Mouse (Mus musculus) megakaryocyte, adult 5-6 weeks (primary cell): ENCODE measurements at regions not wholly inside any gene's neighbourhood (a gene's known extent, or its start where the extent isn't known, plus 50 kb on each side); places are given as distances from the start of the nearest gene placed in this dataset.

ENCODE experiments used
- ATAC-seq: 2 replicates; pipeline ENCODE4 v1.8.0; 2016; ENCODE audit warnings: mild to moderate bottlenecking, inconsistent platforms; ENCODE audit not compliant: poor library complexity, severe bottlenecking

GRCm38 (mm10) chr12:25269878-25270277 lies 172.9 kb upstream of the Id2 start:
- no peak for ATAC-seq

DNA sequence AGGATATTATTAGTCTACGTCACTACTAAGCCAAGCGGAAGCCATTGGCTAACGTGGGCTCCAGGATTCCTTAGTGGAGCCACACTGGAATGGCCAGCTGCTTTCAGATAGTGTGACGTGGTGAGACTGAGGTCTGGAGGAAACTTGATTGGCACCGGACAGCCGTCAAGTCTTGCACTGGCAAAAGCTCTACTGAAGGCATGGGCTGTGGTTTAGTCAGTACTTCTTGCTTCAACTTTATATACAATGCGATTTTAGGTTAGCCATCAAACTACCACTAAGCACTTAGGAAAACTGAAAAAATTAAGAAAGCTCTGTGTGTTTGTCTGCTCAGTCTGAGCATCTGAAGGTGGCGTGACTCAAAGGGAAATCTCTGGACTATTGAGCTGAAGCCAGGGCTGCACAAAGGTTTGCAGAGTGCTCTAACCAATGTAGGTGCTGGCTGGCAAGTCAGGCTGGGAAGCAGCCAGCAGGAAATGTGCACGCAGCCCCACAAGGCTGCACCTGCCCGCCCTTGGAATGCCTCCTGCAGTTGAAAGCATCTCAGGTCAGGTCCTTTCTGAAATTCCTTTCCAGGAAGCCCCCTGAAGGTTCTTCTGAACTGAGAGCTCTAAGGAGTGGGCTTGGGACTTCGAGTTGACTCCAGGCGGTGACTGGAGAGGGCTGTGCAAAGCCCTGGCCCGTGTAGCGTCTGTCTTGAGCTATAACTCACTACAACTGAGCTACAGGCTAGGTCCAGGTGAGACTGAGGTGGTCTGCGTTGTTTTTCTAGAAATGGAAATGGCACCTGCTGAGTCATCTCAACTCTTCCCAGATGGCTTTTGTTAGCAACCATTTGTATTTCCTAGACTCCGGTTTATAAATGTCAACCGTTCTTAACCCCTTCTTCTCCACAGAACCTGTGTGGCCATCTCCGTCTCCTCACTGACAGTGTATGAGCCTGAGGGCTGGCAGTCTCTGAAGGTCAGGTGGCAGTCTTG lies 172.2 kb upstream of the Id2 start:
- ATAC-seq, result no peak

DNA sequence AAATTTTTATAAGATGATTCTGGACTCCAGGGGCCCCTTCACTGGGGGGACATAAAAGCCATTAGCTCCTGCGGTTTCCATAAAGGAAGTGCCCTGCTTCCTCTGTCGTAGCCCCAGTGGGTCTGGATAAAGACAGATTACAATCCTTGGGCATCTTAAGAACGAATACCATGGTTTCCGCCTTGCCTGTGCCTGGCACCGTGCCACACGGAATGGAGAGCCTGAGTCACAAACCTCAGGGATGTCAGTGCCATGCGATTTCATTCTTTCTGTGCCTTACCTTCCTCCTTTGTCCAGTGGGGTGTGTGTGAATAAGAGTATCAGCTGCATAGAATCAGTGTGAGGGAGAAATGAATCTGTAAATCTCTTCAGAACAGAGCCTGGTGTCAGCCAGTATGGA lies 171.4 kb upstream of the Id2 start:
- 0 out of 2 replicates have a peak, but pooled peaks have one; percentile 10 for ATAC-seq

DNA sequence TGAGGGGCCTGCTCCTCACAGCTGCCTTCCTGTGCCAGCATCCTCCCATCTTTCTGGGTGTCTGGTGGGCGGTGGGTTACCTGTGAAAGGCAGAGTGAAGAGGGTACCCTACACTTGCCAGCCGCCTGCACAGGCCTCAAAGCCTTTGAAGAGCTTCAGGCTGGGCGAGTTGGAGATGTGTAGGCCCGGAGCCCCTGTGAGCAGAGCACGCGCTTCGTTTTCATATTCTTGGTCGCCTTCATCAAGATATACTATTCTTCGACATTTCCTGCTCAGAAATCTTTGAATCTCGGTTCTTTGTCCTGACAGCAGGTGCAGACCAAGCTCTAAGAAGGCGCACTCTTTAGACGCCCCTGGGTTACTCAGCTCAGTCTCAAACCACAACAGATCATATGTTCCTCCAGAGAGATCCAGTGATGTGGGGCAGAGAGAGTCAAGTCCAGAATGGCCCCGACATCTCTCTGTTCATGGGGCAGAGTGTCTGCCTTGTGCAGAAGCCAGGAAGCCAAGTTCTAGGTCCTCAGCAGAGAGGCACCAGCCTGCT lies 170.7 kb upstream of the Id2 start:
- 0 out of 2 replicates have a peak, but pooled peaks have one; percentile 1 for ATAC-seq

DNA sequence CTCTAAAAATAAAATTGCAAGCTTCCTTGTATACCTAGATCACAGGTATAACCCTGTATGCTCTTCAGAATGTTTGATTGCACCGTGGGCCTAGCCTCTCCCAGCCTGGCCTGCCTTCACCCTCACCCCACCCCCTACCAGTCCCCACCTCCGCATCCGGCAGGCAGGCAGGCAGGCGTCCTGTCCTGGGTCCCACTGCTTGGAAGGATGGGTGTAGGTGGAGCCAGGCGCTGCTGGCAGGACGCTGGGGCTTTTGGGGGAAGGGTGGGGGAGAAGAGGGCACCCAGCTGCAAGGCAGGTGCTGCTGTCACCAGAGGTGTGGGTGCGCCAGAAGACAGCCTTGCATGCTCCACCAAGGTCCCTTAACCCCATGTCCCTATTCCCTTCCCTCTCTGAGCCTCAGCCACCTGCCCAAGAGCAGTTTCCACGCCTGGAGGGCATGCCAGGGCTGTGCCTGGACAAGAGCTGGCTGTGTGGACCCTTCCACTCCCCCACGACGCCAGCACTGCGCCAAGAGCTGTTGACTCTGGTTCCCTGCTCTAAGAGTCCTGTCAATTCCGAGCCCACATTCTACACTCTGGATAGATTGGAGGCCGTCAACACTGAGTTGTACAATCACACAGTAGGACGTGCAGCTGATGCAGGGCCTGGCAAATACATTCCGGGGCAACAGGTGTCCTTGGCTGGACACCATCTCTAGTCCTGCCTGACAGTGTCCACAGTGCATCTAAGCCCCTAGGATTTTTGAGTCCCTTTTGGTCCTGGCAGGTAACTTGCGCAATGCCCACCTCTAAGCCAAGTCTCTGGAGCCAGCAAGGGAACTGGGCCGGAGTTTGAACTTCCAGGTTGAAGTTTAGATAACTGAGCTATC lies 170.0 kb upstream of the Id2 start:
- no peak for ATAC-seq

- no peak for ATAC-seq
Observed at GRCm38 (mm10) chr12:25265560-25266525, 168.9 kb upstream of the Id2 start.

- peak; percentile 65 for ATAC-seq
Observed at GRCm38 (mm10) chr12:25265066-25265465, 168.1 kb upstream of the Id2 start.

DNA sequence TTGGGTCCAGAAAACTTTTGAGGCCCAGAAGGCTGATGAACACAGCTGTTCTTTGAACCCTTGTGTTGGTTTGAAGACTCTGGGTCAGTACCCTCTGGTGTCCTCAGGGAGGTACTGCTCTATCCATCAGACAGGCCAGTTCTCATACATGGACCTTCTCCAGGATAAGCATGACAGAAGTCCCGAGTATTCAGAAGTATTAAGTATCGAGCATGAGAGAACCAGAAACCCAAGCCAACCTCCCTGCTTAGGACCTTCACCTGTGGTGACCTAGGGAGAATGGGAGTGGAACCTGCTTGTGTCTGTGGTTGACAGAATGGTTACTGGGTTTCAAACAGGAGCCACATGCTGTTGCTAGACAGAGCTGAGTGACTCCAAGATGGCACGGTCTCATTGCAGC lies 167.5 kb upstream of the Id2 start:
- no peak for ATAC-seq

DNA sequence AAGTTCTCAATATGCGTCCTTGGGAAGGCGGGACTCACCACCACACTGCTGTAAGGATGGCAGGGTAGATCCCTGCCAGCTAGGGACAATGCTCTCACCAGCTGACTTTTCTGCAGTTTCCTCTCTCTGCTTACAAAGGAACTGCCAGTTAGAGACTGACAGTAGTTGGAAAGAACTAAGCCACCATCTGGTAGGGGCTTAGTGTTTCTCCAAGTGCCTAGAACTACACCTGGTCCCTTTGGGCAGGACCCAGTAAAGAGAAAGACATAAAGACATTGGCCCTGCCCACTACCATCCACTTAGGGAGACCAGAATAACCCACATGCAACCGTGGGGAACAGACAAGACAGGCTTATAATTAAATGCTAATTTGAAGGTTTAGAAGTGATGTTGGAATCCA lies 165.5 kb upstream of the Id2 start:
- no peak for ATAC-seq

GRCm38 (mm10) chr12:25259123-25259522 lies 162.2 kb upstream of the Id2 start:
- no peak for ATAC-seq

DNA sequence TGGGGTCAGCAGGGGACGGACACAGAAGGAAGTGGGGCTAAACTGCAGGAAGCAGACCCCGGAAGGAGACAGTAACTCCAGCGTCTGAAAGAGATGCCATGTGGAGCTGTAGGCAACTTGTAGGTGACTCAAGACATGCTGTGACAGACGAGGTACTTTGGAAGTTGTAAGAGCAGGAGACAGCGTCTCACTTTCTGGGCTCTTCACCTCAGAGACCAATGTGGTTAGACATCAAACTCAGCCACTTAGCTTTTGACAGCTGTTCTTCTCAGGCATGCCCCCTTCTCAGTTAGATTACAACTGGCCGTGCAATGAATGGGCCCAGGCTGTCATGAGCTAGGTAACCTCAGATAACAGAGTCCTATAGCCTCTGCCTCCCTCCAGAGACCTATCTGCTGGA lies 159.3 kb upstream of the Id2 start:
- ATAC-seq, result no peak

DNA sequence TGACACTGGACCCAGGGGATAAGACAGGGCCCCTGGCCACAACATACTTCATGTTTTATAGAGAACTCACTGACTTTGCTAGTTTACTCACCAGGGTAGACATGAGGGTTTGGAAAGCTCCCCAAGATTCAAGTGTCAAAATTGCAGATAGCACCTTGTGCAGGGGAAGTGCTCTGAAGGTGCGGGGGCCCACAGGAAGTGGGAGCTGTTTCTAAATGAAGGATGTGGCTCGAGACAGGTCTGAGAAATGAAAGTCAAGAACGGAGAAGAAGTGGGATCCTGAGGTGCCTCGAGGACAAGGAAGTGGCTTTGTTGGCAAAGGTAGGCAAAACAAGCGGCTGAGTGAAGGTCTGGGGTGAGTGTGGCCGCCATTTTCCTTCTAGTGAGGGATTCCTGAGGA lies 157.8 kb upstream of the Id2 start:
- ATAC-seq, result peak; percentile 50

- ATAC-seq, result no peak
Observed at GRCm38 (mm10) chr12:25252776-25253510, 156.0 kb upstream of the Id2 start.

GRCm38 (mm10) chr12:25251411-25252171 lies 154.7 kb upstream of the Id2 start:
- ATAC-seq, result peak; percentile 65

DNA sequence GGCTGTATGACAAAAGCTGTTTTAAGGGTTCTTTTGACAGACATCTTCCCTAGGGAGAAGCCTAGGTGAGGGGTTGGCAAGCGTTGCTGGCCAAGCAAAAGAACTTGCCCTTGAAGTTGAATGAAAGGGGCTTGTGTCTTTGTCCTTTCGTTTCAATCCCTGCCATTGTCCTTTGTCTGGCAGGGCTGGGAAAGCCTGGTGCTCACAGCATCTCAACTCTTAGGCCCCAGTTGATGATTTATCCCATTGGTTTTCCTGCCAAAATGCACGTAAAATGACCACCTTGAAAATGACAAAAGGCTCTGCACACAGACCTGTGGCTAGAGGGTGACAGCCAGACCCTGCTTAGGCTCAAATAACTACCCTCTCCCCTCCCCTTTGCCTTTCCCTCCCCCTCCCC lies 153.9 kb upstream of the Id2 start:
- ATAC-seq, result no peak

DNA sequence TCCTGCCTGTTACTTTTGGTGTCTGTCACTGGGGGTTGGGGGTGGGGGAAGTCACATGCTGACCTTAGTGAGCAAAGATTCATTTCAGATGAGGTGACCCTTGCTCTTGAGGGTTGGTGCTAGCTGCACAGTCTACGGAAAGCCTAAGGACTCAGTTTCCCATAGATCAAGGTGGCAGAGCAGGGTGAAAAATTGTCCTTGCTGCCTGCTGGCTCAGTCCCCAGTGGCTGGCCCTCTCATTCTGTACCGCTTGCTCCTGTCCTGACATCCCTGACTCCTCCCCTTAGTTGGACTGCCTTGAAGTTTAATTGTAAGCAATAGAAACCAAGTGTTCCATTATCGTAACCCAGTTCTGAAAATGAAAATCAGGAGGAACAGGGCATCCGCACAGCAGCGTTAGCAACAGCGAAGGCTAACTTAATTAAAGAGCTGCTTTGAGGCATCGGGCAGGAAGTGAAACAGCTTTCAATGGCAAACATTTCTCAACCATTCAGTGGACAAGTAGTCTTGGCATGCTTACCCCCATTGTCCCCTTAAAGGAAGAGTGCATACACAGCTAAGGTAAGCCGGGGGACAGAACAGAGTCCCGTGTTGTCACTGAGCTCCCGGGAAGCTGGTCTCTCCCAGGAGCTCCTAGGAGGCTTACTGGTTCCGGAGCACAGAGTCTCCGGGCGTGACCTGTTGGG lies 151.9 kb upstream of the Id2 start:
- ATAC-seq, result peak; percentile 59

DNA sequence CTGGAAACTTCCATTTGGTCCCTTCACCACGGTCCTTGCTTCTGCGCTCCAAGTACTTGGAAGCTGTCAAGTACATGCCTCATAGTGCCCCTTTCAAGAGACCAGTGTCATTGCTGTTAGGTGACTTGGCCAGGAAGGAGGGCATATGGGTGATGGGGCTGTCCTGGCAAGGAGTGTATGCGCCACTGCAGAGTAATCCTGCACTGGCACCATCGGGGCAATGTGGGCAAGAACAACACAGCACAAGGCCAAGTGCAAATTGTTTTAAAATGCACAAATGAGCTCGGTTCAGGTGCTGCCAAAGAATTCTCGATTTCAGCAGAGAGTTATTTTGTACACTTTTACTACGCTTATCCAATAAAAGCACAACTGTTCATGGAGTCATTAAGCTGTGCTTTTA lies 149.6 kb upstream of the Id2 start:
- no peak for ATAC-seq

DNA sequence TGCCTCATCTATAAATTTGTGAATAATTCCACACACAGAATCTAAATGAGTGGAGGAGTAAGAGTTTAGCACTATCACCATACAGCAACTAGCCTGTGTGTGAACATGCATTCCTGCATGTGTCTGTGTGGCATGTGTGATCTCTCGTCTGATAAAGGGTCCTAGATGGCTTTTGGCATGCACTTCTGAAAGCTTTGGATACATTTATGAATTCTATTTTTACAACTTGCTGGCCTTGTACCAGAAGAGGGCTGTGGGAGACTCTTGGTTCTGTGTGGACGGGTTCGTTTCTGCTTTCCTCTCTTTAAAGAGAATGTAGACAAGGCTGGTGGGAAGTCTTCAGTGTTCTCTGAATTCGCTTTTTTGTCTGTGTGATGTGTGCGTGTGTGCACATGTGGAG lies 148.7 kb upstream of the Id2 start:
- ATAC-seq, result no peak
